Mouse (Mus musculus): ENCODE data around the gene Vmn2r92. TPM values are rescaled to one million over a fixed set of nuclear protein-coding genes. Genes with fewer than 3 reads are reported as not detected.
"Not testable (repeated sequence)": the region's sequence is repeated elsewhere in the genome, so short reads cannot be mapped to it uniquely, and the experiment has no call there.

The Vmn2r92 gene
- not detected for total RNA-seq (2021)
- long read RNA-seq, experiment 1 = 0 reads
- long read RNA-seq, experiment 2 = 0 reads

GRCm38 (mm10) chr17:18151587-18151986, at the start of gene Vmn2r92:
Gene Vmn2r92 (plus strand): TSS chr17:18151887.
- DNase-seq = not testable (repeated sequence)

GRCm38 (mm10) chr17:18102265-18102664, 49.4 kb upstream of the Vmn2r92 start:
- DNase-seq = not testable (repeated sequence)

GRCm38 (mm10) chr17:18161194-18161593, 9.5 kb downstream of the Vmn2r92 start:
- DNase-seq = not testable (repeated sequence)

- DNase-seq = no peak
These were observed 38.0 kb downstream of the Vmn2r92 start for GRCm38 (mm10) chr17:18189732-18190131.

- no peak for DNase-seq
These were observed 69.6 kb downstream of the Vmn2r92 start for GRCm38 (mm10) chr17:18221300-18221699.

- no peak for DNase-seq
These were observed 80.3 kb downstream of the Vmn2r92 start for GRCm38 (mm10) chr17:18231996-18232395.

GRCm38 (mm10) chr17:18236931-18237330, 85.2 kb downstream of the Vmn2r92 start:
- DNase-seq = no peak

Other genes starting within 250 kb of the Vmn2r92 start
- not detected for gene Fpr-rs4, start 130.2 kb upstream of the Vmn2r92 start, total RNA-seq (2021)
- not detected for gene Vmn2r124, start 102.5 kb upstream of the Vmn2r92 start, total RNA-seq (2021)
- not detected for gene Vmn2r91, start 66.9 kb upstream of the Vmn2r92 start, total RNA-seq (2021)
- not detected for gene Vmn2r94, start 125.9 kb downstream of the Vmn2r92 start, total RNA-seq (2021)
- gene Vmn2r93, start 146.2 kb downstream of the Vmn2r92 start, total RNA-seq (2021) = not detected

All from adrenal gland, postnatal 10 days (tissue).